Mouse (Mus musculus) liver, postnatal 0 days (tissue): ENCODE data around the gene Map1b. TPM values are rescaled to one million over a fixed set of nuclear protein-coding genes. Genes with fewer than 3 reads are reported as not detected.

Source experiments
- ATAC-seq: fragments of 200-750 bp; cut with Nextera tagmentation; 2 replicates; pipeline ENCODE4 v1.8.0; 2017; ENCODE audit warnings: mild to moderate bottlenecking, moderate library complexity
- DNase-seq: peaks from one replicate; pipeline ENCODE4 v3.0.0-alpha.2; 2016
- H3K27ac ChIP-seq: fragments of 300-500 bp; sonication (generic); 2 replicates; pipeline ENCODE4 v1.5.1; 2014; ENCODE audit warnings: antibody characterized with exemption, moderate library complexity, mild to moderate bottlenecking, low read depth
- H3K27me3 ChIP-seq: fragments of 300-500 bp; sonication (generic); 2 replicates; pipeline ENCODE4 v1.6.1; 2014; ENCODE audit warnings: low read length, control low read depth, mixed read lengths; ENCODE audit not compliant: insufficient read depth
- H3K36me3 ChIP-seq: fragments of 300-500 bp; sonication (generic); replicated peaks from 2 replicates; pipeline ENCODE4 v1.6.1; 2014; ENCODE audit warnings: mild to moderate bottlenecking, control low read depth, low read length, moderate library complexity, mixed read lengths; ENCODE audit not compliant: insufficient read depth
- H3K4me1 ChIP-seq: fragments of 300-500 bp; sonication (generic); 2 replicates; pipeline ENCODE4 v1.6.1; 2014; ENCODE audit warnings: antibody characterized with exemption, mild to moderate bottlenecking, control low read depth; ENCODE audit not compliant: insufficient read depth
- H3K4me2 ChIP-seq: fragments of 300-500 bp; sonication (generic); 2 replicates; pipeline ENCODE4 v1.6.1; 2014; ENCODE audit warnings: low read depth, mild to moderate bottlenecking, low read length, moderate library complexity, mixed read lengths
- H3K4me3 ChIP-seq: fragments of 300-500 bp; sonication (generic); 2 replicates; pipeline ENCODE4 v1.5.1; 2014; ENCODE audit warnings: low read depth, low read length
- H3K9ac ChIP-seq: fragments of 300-500 bp; sonication (generic); replicated peaks from 2 replicates; pipeline ENCODE4 v1.6.1; 2014; ENCODE audit warnings: mild to moderate bottlenecking, moderate library complexity
- H3K9me3 ChIP-seq: fragments of 300-500 bp; sonication (generic); 2 replicates; pipeline ENCODE4 v1.6.1; 2016; ENCODE audit warnings: mild to moderate bottlenecking, control low read depth, low read length, mixed read lengths
- CTCF ChIP-seq: sonication (generic); IDR thresholded peaks from 2 replicates; pipeline ENCODE4 v1.5.1; 2016; ENCODE audit warnings: antibody characterized with exemption, low read depth
- EP300 ChIP-seq: IDR thresholded peaks from 2 replicates; pipeline ENCODE4 v1.6.1; 2016; ENCODE audit warnings: antibody characterized with exemption, low read depth, mild to moderate bottlenecking
- WGBS: fragments of 180-500 bp; shearing (Covaris S2); extraction: QIAGEN DNeasy Blood & Tissue Kit; methylation state at CpG from one replicate; pipeline ENCODE4 v1.1.7; 2014; ENCODE audit not compliant: insufficient replicate concordance; 5-methylcytosine and 5-hydroxymethylcytosine counted together
- polyA plus RNA-seq: library from polyadenylated mRNA; unstranded; fragments of >200 nt; fragmentation: Nextera tagmentation; extraction: Ambion mirVana; gene quantifications from 2 replicates; pipeline ENCODE4 v1.2.1, GENCODE M21; 2015

The Map1b gene
- polyA plus RNA-seq, 1 experiment from 2014 or later, result 1.2 TPM

DNA sequence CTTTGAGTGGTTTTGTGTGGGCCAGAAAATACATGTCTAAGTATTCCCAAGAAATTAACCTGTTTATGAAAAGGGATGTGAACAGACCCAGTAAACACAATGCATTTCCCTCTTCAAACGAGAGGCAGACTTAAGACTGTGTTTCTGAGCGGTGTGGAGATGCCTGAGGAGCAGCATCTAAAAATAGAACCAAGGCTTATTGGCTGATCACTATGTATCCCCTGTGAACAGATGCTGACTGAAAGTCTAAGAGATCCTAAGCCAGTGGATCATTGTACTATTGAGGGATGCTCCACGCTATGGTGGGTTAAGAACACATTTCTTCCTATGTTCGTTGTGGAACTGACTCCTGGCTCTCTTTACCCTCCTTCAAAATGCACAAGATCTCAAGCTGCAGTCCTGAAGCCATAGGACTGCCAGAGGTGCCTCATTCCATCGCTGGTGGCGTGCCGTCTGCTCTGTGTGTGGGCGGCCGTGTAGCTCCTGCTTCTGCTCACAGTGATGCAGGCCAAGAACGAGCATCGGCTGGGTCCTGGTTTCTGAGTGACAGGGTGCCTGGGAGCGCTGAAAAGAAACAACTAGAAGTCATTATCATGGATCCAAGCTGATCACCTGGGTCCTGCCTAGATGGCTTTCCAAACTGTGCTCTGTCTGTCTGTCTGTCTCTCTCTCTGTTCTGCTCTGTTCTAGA lies 34.5 kb upstream of the Map1b start:
- Histone ChIP-seq H3K27ac (no peak overlapping the region), H3K4me3 (no peak overlapping the region), H3K9ac (no peak overlapping the region), H3K9me3 (no peaks in the 10 kb centered on the region), H3K27me3 (no peaks in the 10 kb centered on the region), H3K4me2 (no peak overlapping the region), H3K4me1 (no peaks in the 10 kb centered on the region), H3K36me3 (no peaks in the 10 kb centered on the region)
- no peak for ATAC-seq
- DNase-seq, result no peak
- WGBS, result 69% methylated on average over 12 of the region's 12 CpGs
- TF ChIP-seq EP300 (no peak), CTCF (no peak)

DNA sequence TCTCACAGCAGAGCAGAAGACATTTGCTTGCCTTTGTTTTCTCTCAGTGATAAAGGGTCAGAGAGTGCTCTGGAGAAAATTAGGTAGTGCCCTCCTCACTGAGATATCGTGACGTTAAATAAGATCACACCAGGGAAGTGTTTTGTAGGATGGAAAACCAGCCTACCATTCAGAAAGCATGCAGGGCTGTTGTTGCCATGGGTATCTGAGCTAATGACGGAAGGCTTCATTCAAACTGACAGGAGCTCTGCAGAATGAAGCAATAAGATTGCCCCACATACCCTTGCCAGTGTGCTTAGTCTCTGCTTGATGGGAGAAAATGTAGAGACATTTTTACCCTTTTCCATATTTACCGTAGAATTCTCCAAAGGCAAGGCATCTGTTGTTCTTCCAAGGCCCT lies 33.7 kb upstream of the Map1b start:
- Histone ChIP-seq H3K4me1 (no peaks in the 10 kb centered on the region), H3K4me2 (no peak overlapping the region), H3K9ac (no peak overlapping the region), H3K9me3 (no peaks in the 10 kb centered on the region), H3K4me3 (no peak overlapping the region), H3K27ac (no peak overlapping the region), H3K27me3 (no peaks in the 10 kb centered on the region), H3K36me3 (no peaks in the 10 kb centered on the region)
- ATAC-seq (no peak), DNase-seq (no peak)
- no peak for TF ChIP-seq EP300
- no peak for TF ChIP-seq CTCF
- 70% methylated on average over 4 of the region's 4 CpGs for WGBS

DNA sequence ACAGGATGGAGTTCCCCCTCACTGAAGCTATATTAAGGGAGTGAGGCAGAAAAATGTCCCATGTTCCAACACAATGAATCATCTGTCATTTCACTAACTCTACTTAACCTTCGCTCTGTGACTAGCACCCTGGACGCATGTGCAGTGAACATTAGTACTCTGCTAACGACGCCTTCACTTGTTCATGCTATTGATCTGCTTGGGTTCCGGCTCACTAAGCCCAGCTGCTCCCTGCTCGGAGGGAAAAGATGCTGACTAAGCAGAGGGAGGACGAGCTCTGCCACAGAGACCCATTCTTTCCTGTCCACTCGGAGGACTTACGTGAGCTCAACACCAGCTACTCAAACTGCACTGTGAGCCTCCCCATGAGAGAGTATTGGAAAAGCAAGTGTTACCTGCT lies 33.2 kb upstream of the Map1b start:
- WGBS, result 44% methylated on average over 9 of the region's 9 CpGs
- no peak for DNase-seq
- no peak for ATAC-seq

DNA sequence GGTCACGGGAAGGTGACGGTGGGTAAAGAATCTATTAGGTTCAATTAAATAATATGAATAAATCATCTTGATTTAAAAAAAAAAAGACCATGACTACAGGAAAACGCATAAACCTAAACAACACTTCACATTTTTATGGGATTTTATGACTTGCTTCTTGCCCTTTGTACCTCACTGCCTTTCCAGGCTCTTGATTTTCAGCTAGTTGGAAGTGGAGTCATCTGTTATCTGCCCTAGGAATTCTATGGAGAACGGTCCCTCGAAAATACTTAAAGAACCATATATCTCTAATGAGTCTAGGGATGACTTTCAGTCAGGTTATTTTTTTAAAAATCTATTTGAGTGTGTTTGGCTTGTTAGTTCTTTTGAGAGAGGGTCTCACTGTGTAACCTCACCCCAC lies 30.5 kb upstream of the Map1b start:
- H3K4me1 ChIP-seq, result no peaks in the 10 kb centered on the region
- ATAC-seq (no peak), DNase-seq (no peak)
- H3K36me3 ChIP-seq, result no peaks in the 10 kb centered on the region
- no peak overlapping the region for H3K9ac ChIP-seq
- H3K4me3 ChIP-seq, result no peak overlapping the region
- 78% methylated on average over 5 of the region's 5 CpGs for WGBS
- H3K9me3 ChIP-seq, result no peaks in the 10 kb centered on the region
- no peaks in the 10 kb centered on the region for H3K27me3 ChIP-seq
- no peak overlapping the region for H3K27ac ChIP-seq
- TF ChIP-seq CTCF, result no peak
- TF ChIP-seq EP300, result no peak
- H3K4me2 ChIP-seq, result no peak overlapping the region

More for the DNA sequence above, 33.2 kb upstream of the Map1b start:
- Histone ChIP-seq H3K4me1 (no peaks in the 10 kb centered on the region), H3K27ac (no peak overlapping the region), H3K9me3 (no peaks in the 10 kb centered on the region), H3K36me3 (no peaks in the 10 kb centered on the region), H3K9ac (no peak overlapping the region), H3K4me2 (no peak overlapping the region), H3K4me3 (no peak overlapping the region), H3K27me3 (no peaks in the 10 kb centered on the region)
- TF ChIP-seq CTCF (no peak), EP300 (no peak)

DNA sequence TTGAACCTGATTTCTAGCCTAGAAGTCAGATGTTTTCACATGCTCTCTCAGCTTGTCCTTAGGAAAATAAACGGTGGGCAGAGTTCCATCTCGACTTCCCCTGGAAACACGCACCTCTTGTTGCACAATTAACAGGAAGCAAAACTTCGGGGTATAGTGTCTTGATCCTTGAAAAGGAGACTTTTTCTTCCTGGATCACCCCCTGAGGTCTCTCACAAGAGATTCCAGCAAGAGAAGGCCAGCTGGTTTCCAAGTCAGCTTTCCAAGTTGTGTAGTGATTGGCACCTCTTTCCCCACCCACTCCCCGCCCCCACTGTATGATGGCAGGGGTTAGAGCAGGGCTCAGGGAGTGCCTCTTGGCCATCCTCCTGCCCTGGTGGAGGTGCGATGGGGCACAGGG lies 28.9 kb upstream of the Map1b start:
- Histone ChIP-seq H3K27ac (no peak overlapping the region), H3K4me2 (no peak overlapping the region), H3K9me3 (no peaks in the 10 kb centered on the region), H3K4me3 (no peak overlapping the region), H3K27me3 (no peaks in the 10 kb centered on the region), H3K36me3 (no peaks in the 10 kb centered on the region), H3K4me1 (no peaks in the 10 kb centered on the region), H3K9ac (no peak overlapping the region)
- DNase-seq (no peak), ATAC-seq (no peak)
- 55% methylated on average over 6 of the region's 6 CpGs for WGBS
- TF ChIP-seq CTCF (no peak), EP300 (no peak)

DNA sequence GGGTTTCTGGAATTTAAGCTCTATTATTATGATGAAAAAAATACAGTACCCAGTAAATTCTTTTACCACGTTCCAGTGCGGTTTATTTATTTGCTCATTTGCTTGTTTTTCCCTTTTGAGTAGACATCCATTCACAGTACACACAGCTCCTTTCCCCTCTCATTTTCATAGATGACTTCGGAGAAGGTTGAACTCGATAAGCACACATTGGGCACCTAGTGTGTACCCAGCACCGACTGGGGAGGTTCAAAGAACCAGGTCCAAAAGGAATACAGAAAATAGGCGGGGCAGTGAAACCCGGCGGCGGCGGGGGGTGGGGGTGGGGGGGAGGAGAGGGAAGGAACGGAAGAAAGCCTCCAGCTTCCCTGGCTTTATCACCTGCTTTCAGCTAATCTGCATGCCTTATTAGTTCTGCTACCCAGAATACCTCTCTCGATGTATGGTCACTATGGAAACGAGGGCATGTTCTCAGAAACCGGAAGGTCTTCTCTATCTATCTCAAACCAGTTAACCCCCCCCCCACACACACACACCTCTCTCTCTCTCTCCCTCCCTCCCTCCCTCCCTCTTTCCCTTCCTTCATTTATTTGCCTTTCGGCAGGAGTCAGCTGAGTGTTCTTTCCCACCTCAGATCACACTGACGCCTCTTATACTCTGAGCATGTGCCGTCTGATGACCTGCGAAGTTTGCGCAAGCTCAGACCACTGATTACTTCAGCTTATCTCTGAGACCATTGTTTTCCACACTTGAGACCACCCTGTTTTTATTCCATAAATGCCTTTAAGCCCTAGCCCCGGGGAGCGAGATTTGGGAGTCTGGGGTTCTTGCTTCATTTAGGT lies 25.3 kb upstream of the Map1b start:
- no peak overlapping the region for H3K9ac ChIP-seq
- H3K4me3 ChIP-seq, result no peak overlapping the region
- no peaks in the 10 kb centered on the region for H3K36me3 ChIP-seq
- H3K9me3 ChIP-seq, result no peaks in the 10 kb centered on the region
- H3K4me1 ChIP-seq, result no peaks in the 10 kb centered on the region
- ATAC-seq (no peak), DNase-seq (no peak)
- 44% methylated on average over 21 of the region's 21 CpGs for WGBS
- no peak overlapping the region for H3K27ac ChIP-seq
- H3K27me3 ChIP-seq, result no peaks in the 10 kb centered on the region
- TF ChIP-seq EP300 (no peak), CTCF (no peak)
- no peak overlapping the region for H3K4me2 ChIP-seq
